Mouse (Mus musculus) stomach, postnatal 0 days (tissue): Measurements from ENCODE around the gene Coq2. TPM values are rescaled to one million over a fixed set of nuclear protein-coding genes. Genes with fewer than 3 reads are reported as not detected.

ENCODE experiments used
- ATAC-seq: fragments of 200-750 bp; cut with Nextera tagmentation; 2 replicates; pipeline ENCODE4 v1.8.0; 2017; ENCODE audit not compliant: low FRiP score, low TSS enrichment
- DNase-seq: peaks from one replicate; pipeline ENCODE4 v3.0.0-alpha.2; 2016; ENCODE audit warnings: low spot score
- H3K27ac ChIP-seq: fragments of 300-500 bp; sonication (generic); replicated peaks from 2 replicates; pipeline ENCODE4 v1.5.1; 2014; ENCODE audit warnings: mild to moderate bottlenecking, control low read depth
- H3K27me3 ChIP-seq: fragments of 300-500 bp; sonication (generic); 2 replicates; pipeline ENCODE4 v1.6.1; 2014; ENCODE audit warnings: low read length; ENCODE audit not compliant: control insufficient read depth, insufficient read depth
- H3K36me3 ChIP-seq: fragments of 300-500 bp; sonication (generic); 2 replicates; pipeline ENCODE4 v1.6.1; 2014; ENCODE audit warnings: low read length, mixed read lengths; ENCODE audit not compliant: control insufficient read depth, insufficient read depth
- H3K4me1 ChIP-seq: fragments of 300-500 bp; sonication (generic); replicated peaks from 2 replicates; pipeline ENCODE4 v1.6.1; 2014; ENCODE audit warnings: antibody characterized with exemption; ENCODE audit not compliant: control insufficient read depth, insufficient read depth
- H3K4me2 ChIP-seq: fragments of 300-500 bp; sonication (generic); replicated peaks from 2 replicates; pipeline ENCODE4 v1.6.1; 2014; ENCODE audit warnings: low read depth, mild to moderate bottlenecking, control low read depth, moderate library complexity
- H3K4me3 ChIP-seq: fragments of 300-500 bp; sonication (generic); 2 replicates; pipeline ENCODE4 v1.5.1; 2014; ENCODE audit warnings: low read depth, low read length, control low read depth
- H3K9ac ChIP-seq: fragments of 300-500 bp; sonication (generic); 2 replicates; pipeline ENCODE4 v1.6.1; 2014; ENCODE audit warnings: mild to moderate bottlenecking, low read length, control low read depth, mixed read lengths
- H3K9me3 ChIP-seq: fragments of 300-500 bp; sonication (generic); 2 replicates; pipeline ENCODE4 v1.6.1; 2016; ENCODE audit warnings: low read length; ENCODE audit not compliant: control insufficient read depth
- CTCF ChIP-seq: IDR thresholded peaks from 2 replicates; pipeline ENCODE4 v1.5.1; 2016; ENCODE audit warnings: antibody characterized with exemption, low read depth, mild to moderate bottlenecking, moderate library complexity
- EP300 ChIP-seq: optimal IDR thresholded peaks from 2 replicates; pipeline ENCODE3; 2016; ENCODE audit warnings: antibody characterized with exemption
- WGBS: fragments of 180-500 bp; shearing (Covaris S2); extraction: QIAGEN DNeasy Blood & Tissue Kit; methylation state at CpG from one replicate; pipeline ENCODE4 v1.1.7; 2014; 5-methylcytosine and 5-hydroxymethylcytosine counted together
- polyA plus RNA-seq: library from polyadenylated mRNA; unstranded; fragments of >200 nt; fragmentation: Nextera tagmentation; extraction: Ambion mirVana; gene quantifications from 2 replicates; pipeline ENCODE4 v1.2.1, GENCODE M21; 2015

Coq2 gene
- polyA plus RNA-seq, 1 experiment from 2014 or later, result 52.1 TPM

GRCm38 (mm10) chr5:100643991-100644535 is 30.9 kb downstream of the Coq2 start:
- H3K27me3 ChIP-seq, result no peaks in the 10 kb centered on the region
- WGBS, result 44% methylated on average over 7 of the region's 7 CpGs
- TF ChIP-seq EP300 (no peak), CTCF (no peak)
- H3K27ac ChIP-seq, result peak overlapping the region; percentile 71; the same call in 1 of the 2 replicates
- ATAC-seq (peak; percentile 68), DNase-seq (peak; percentile 61)
- H3K4me3 ChIP-seq, result no peak overlapping the region
- no peak overlapping the region for H3K9ac ChIP-seq
- no peaks in the 10 kb centered on the region for H3K9me3 ChIP-seq
- H3K4me2 ChIP-seq, result no peak overlapping the region
- H3K4me1 ChIP-seq, result no peaks in the 10 kb centered on the region; the same call in none of the 2 replicates
- no peaks in the 10 kb centered on the region for H3K36me3 ChIP-seq

- Histone ChIP-seq H3K4me2 (no peak overlapping the region), H3K36me3 (no peaks in the 10 kb centered on the region), H3K9ac (no peak overlapping the region), H3K4me1 (no peaks in the 10 kb centered on the region; the same call in none of the 2 replicates), H3K27me3 (no peaks in the 10 kb centered on the region), H3K4me3 (no peak overlapping the region), H3K9me3 (no peaks in the 10 kb centered on the region), H3K27ac (peak overlapping the region; percentile 71; the same call in 1 of the 2 replicates)
- ATAC-seq (peak; percentile 31; the same call in 1 of the 2 replicates), DNase-seq (peak; percentile 54)
- 49% methylated on average over 12 of the region's 12 CpGs for WGBS
- TF ChIP-seq CTCF (no peak), EP300 (no peak)
These were observed 31.5 kb downstream of the Coq2 start for GRCm38 (mm10) chr5:100643253-100643990.

GRCm38 (mm10) chr5:100642316-100642715 is 32.6 kb downstream of the Coq2 start:
- DNase-seq, result no peak
- WGBS, result 86% methylated on average over 5 of the region's 5 CpGs
- no peak for TF ChIP-seq EP300
- no peak for TF ChIP-seq CTCF
- no peak overlapping the region for H3K27ac ChIP-seq
- no peak overlapping the region for H3K4me2 ChIP-seq
- no peak for ATAC-seq
- H3K4me3 ChIP-seq, result no peak overlapping the region
- H3K4me1 ChIP-seq, result no peaks in the 10 kb centered on the region; the same call in none of the 2 replicates
- H3K9ac ChIP-seq, result no peak overlapping the region
- H3K36me3 ChIP-seq, result no peaks in the 10 kb centered on the region
- no peaks in the 10 kb centered on the region for H3K9me3 ChIP-seq
- no peaks in the 10 kb centered on the region for H3K27me3 ChIP-seq

- DNase-seq, result no peak
- 68% methylated on average over 8 of the region's 8 CpGs for WGBS
These were observed 36.5 kb downstream of the Coq2 start for GRCm38 (mm10) chr5:100638483-100638882.

GRCm38 (mm10) chr5:100636794-100637544 is 38.0 kb downstream of the Coq2 start:
- ATAC-seq (no peak), DNase-seq (no peak)
- TF ChIP-seq CTCF (peak; percentile 35; the same call in 1 of the 2 replicates), EP300 (no peak)
- H3K27me3 ChIP-seq, result no peaks in the 10 kb centered on the region
- H3K36me3 ChIP-seq, result no peaks in the 10 kb centered on the region
- no peak overlapping the region for H3K9ac ChIP-seq
- no peak overlapping the region for H3K4me2 ChIP-seq
- WGBS, result 59% methylated on average over 8 of the region's 8 CpGs
- H3K4me3 ChIP-seq, result no peak overlapping the region
- no peaks in the 10 kb centered on the region for H3K4me1 ChIP-seq
- H3K27ac ChIP-seq, result peak overlapping the region; percentile 65
- no peaks in the 10 kb centered on the region for H3K9me3 ChIP-seq

More at GRCm38 (mm10) chr5:100638483-100638882, 36.5 kb downstream of the Coq2 start:
- no peak for TF ChIP-seq EP300
- no peak for TF ChIP-seq CTCF
- no peak overlapping the region for H3K4me3 ChIP-seq
- H3K27ac ChIP-seq, result no peak overlapping the region
- no peaks in the 10 kb centered on the region for H3K27me3 ChIP-seq
- H3K36me3 ChIP-seq, result no peaks in the 10 kb centered on the region
- no peaks in the 10 kb centered on the region; the same call in 1 of the 2 replicates for H3K4me1 ChIP-seq
- no peak for ATAC-seq
- H3K4me2 ChIP-seq, result no peak overlapping the region
- H3K9me3 ChIP-seq, result no peaks in the 10 kb centered on the region
- no peak overlapping the region for H3K9ac ChIP-seq
